Mouse (Mus musculus) kidney, postnatal 25 days (tissue): ENCODE measurements at regions not wholly inside any gene's neighbourhood (a gene's known extent, or its start where the extent isn't known, plus 50 kb on each side); places are given as distances from the start of the nearest gene placed in this dataset.

ENCODE experiments used
- DNase-seq, 2 experiments: peaks; one replicate each; pipeline ENCODE4 v3.0.0; 2021; ENCODE audit warnings: mixed read lengths in 2 of 2

DNA sequence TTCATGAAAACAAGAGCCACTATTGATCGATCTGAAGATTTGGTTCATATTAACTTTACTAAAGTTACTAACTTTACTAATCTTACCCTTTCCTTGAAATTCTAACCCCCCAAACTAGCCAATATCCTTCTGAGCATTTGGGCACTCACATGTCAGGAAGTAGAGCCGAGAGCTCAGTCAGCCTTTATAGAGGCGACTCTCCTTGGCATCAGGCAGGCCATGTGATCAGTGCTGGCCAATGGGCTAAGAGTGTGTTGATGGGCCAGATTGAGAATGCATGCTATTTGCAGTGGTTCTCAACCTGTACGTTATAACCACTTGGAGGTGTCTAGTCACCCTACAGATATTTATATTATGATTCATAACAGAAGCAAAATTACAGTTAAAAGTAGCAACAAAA is 69.6 kb upstream of the Slc35b4 start:
- no peak for DNase-seq

DNA sequence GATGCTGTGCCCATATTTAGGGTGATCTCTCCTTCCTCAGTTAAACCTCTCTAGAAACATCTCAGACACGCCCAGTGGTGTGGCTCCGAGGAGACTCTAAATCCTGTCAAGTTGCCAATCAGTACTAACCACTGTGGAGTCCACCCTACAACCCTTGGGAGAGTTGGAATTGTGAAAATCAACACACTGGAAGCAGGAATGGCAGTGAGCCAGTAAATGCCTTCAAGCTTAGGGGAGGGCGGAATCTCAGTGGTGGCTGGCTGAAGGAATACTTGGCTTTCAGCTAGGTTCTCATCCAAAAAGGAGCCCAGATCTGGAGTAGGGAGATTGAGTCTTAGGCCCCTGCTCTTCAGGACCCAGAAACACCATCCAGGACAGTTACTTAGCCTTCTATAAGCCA is 66.1 kb upstream of the Slc35b4 start:
- DNase-seq = no peak

GRCm38 (mm10) chr6:34242486-34242885 is 65.6 kb upstream of the Slc35b4 start:
- peak in 1 of 2 experiments; percentile 34 for DNase-seq

DNA sequence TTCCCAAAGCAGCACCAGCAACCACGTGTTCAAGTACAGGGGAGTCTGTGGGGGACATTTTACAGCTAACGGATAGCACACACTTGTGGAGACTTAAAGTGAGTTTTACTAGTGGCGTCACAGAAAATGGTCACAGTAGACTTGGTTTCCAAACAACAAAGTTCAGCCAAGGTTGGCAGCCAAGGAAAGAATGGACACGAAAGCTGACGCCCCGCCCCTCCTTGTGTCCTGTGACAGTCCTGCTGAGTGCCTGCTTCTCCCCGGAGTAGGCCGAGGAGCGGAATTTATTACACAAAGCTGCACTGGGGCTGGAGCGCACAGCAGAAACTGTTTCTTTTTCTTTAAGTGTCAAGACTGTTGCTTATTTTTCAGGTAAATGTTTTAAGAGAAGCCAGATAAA is 58.2 kb upstream of the Slc35b4 start:
- DNase-seq = peak; percentile 53 to 80

DNA sequence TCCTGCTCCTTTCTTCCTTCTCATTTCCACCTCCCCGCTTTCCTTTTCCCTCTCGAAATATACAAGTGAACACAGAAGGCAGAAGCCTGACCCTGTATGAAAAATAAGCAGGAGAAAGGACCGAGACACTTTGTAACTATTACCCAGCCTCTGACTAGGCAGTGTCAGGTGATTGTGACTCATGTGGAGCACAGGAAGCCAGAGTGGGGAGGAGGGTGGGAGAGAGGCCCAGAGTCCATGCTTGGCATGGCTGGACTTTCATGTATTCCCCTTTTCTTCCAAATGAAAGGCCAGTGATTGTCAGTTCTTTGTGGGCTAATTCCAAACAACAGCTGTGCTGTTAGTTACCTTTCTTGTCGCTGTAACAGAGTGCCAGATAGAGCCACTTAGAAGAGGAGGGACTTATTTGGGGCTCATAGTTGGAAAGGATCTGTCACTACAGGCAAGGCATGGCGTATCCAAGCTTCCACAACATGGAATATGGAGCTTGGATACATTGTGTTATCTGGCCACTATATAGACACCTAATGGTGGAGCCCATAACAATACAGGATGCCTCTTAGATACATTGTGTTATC is 57.6 kb upstream of the Slc35b4 start:
- no peak for DNase-seq

GRCm38 (mm10) chr6:34230768-34231381 is 54.0 kb upstream of the Slc35b4 start:
- peak in 1 of 2 experiments; percentile 73 for DNase-seq

GRCm38 (mm10) chr6:34227131-34227530 is 50.2 kb upstream of the Slc35b4 start:
- DNase-seq = peak in 1 of 2 experiments; percentile 11
